Mouse (Mus musculus) testis, adult 2 months (tissue): Measurements from ENCODE around the gene Cdc42bpg.

ENCODE experiments used
- CTCF ChIP-seq: fragments of 200-500 bp; IDR thresholded peaks from 2 replicates; pipeline ENCODE4 v1.5.1; 2012; ENCODE audit warnings: low read depth, mild to moderate bottlenecking, inconsistent platforms, low read length, moderate library complexity; ENCODE audit not compliant: control insufficient read depth, insufficient read depth, insufficient replicate concordance
- POLR2A ChIP-seq: fragments of 200-500 bp; IDR thresholded peaks from 2 replicates; pipeline ENCODE4 v1.6.1; 2012; ENCODE audit warnings: low read depth, mild to moderate bottlenecking, inconsistent platforms, low read length, moderate library complexity; ENCODE audit not compliant: control insufficient read depth

DNA sequence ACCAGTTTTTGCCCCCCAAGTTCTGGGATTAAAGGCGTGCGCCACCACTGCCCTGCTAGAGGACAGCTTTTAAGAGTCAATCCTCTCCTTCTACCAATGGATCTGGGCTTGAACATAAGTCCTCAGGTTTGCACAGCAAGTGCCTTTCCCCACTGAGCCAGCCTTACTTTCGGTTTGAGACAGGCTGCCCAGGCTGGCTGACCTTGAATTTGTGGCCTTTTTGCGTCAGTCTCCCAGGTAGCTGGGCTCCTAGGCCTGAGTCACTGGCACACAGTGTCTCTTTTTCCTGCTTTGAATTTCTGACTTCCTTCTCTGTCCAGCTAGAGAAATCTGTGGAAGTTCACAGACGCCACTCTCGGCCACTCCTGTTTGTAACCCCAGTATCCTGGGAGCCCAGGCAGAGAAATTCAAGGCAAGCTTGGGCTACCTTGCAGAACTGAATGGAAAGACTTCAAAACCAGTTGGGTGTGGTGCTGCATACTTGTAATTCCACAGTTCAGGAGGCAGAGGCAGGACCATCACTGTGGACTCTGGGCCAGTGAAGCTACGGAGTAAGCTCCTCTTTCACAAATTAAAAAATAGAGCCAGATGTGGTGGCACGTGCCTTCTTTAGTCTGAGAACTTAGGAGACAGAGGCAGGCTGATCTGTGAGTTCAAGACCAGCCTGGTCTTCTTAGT is 36.3 kb upstream of the Cdc42bpg start:
- TF ChIP-seq POLR2A (no peak), CTCF (no peak)
